Mouse (Mus musculus) bone marrow, adult 2 months (tissue): ENCODE measurements around the gene Slc9a8.

ENCODE experiments used
- CTCF ChIP-seq: fragments of 200-500 bp; IDR thresholded peaks from 2 replicates; pipeline ENCODE4 v1.5.1; 2011; ENCODE audit warnings: low read length, control low read depth; ENCODE audit not compliant: control insufficient read depth, insufficient read depth
- POLR2A ChIP-seq: fragments of 200-500 bp; IDR thresholded peaks from 2 replicates; pipeline ENCODE4 v1.6.1; 2011; ENCODE audit warnings: low read depth, mild to moderate bottlenecking, control low read depth, low read length, borderline replicate concordance; ENCODE audit not compliant: control insufficient read depth

DNA sequence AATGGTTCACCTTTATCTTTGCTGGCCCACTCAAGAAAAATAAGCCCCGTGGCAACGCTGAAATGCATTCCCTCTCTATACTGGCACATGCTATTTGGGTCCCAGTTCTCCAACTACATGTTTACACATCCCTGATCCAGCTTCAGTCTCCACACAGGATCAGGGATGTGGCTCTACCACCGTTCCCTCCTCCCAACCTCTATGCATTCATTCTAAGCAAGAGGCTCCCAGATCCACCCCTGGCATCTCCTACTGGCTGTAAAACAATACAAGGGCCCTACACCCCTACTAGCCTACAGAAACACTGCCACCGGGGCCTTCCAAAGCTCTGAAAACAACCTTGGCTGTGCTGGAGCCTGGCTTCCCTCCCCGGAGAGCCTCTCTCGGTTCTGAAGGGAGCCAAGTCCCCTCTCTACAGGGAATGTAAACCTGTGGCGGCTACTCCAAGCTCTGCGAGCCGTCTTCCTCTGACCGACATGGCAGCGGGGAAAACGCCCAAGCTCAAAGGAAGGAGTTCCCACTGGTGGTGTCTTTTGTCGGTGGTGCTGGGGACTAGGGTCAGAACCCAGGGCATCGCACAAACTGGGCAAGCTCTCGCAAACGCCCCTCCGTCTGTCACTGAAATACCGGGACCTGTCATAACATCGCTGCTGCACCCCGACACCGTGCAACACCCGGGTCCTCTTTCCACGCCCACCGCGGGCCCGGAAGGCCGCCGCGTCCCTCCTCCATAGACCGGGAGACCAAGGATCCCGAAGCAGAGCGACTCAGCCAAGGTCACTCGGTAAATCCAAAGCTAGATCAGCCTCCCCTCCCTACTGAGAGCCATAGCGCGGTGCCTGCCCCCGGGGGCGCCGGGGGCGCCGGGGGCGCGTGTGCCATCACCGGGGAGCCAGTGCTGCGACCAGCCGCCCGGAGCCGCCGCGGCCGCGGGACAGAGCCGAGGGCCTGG, 70.5 kb downstream of the Slc9a8 start, which contains the start of gene Rnf114:
- TF ChIP-seq CTCF (no peak), POLR2A (no peak)
